Mouse (Mus musculus): ENCODE measurements at regions not wholly inside any gene's neighbourhood (a gene's known extent, or its start where the extent isn't known, plus 50 kb on each side); places are given as distances from the start of the nearest gene placed in this dataset.

GRCm38 (mm10) chr8:92161002-92161401, 196.4 kb upstream of the Irx5 start:
- no peak for ATAC-seq (ENCODE audit: low read depth)
- Histone ChIP-seq H3K9me3 (replicated peaks) (no peaks in the 10 kb centered on the region), H3K4me3 (replicated peaks) (no peak overlapping the region), H3K27ac (no peak overlapping the region), H3K36me3 (no peaks in the 10 kb centered on the region), H3K4me2 (no peak overlapping the region), H3K4me1 (replicated peaks) (no peaks in the 10 kb centered on the region), H3K9ac (no peak overlapping the region), H3K27me3 (no peaks in the 10 kb centered on the region)
- no peak for DNase-seq
- 60% methylated on average over 2 of the region's 2 CpGs for WGBS (ENCODE audit: insufficient replicate concordance)

DNA sequence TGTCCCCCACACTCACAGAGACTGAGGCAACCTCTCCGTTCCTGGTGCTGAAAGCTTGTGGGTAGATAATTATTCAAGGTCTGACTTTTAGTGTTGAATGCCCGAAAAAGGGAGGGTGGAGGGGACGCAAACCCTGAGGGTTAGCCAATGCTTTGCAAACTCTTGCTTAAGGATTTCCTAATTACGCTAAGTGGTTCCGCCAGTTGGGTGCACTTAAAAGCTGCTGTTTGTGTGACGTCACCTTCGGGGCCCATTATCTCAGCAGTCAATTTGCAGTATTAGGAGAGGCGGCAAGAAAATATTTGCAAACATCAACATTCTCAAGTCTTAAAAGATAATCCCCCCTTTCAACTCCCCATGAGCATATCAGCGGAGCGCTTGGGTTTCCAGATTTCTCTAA, 199.2 kb upstream of the Irx5 start:
- H3K4me2 ChIP-seq, result no peak overlapping the region
- no peaks in the 10 kb centered on the region for H3K36me3 ChIP-seq
- ATAC-seq (ENCODE audit: low read depth) (no peak), DNase-seq (no peak)
- H3K4me3 ChIP-seq (replicated peaks), result no peak overlapping the region
- H3K27ac ChIP-seq, result no peak overlapping the region
- no peaks in the 10 kb centered on the region for H3K9me3 ChIP-seq (replicated peaks)
- WGBS (ENCODE audit: insufficient replicate concordance), result 45% methylated on average over 10 of the region's 10 CpGs
- H3K4me1 ChIP-seq (replicated peaks), result no peaks in the 10 kb centered on the region
- H3K27me3 ChIP-seq, result no peaks in the 10 kb centered on the region
- no peak overlapping the region for H3K9ac ChIP-seq

- H3K9ac ChIP-seq, result no peak overlapping the region
- no peak for DNase-seq
- H3K4me3 ChIP-seq (replicated peaks), result no peak overlapping the region
- WGBS (ENCODE audit: insufficient replicate concordance), result 70% methylated on average over 5 of the region's 5 CpGs
- no peaks in the 10 kb centered on the region for H3K9me3 ChIP-seq (replicated peaks)
- no peak overlapping the region for H3K4me2 ChIP-seq
- no peaks in the 10 kb centered on the region for H3K27me3 ChIP-seq
- H3K4me1 ChIP-seq (replicated peaks), result no peaks in the 10 kb centered on the region
- ATAC-seq (ENCODE audit: low read depth), result no peak
- H3K36me3 ChIP-seq, result no peaks in the 10 kb centered on the region
- no peak overlapping the region for H3K27ac ChIP-seq
Measured at GRCm38 (mm10) chr8:92152478-92152877, 204.9 kb upstream of the Irx5 start.

DNA sequence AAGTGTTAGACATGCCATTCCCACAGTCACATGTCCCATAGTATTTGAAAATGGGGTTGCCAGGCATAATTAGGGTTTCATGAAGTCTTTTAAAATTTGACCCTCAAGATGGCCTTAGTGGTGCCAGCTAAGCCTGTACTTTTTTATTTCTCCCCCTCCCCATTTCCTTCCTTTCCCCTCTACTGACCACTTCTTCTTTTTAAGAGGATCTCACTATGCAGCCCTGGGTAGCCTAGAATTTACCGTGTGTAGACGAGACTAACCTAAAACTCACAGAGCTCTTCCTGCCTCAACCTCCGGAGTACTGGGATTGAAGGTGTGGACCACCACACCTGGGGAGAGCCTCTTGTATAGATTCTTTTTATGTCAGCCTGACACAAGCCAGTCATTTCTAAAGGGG, 209.8 kb upstream of the Irx5 start:
- no peaks in the 10 kb centered on the region for H3K9me3 ChIP-seq (replicated peaks)
- WGBS (ENCODE audit: insufficient replicate concordance), result 18% methylated on average over 3 of the region's 3 CpGs
- H3K4me2 ChIP-seq, result no peak overlapping the region
- no peak overlapping the region for H3K4me3 ChIP-seq (replicated peaks)
- ATAC-seq (ENCODE audit: low read depth) (no peak), DNase-seq (no peak)
- H3K27ac ChIP-seq, result no peak overlapping the region
- H3K27me3 ChIP-seq, result no peaks in the 10 kb centered on the region
- H3K4me1 ChIP-seq (replicated peaks), result no peaks in the 10 kb centered on the region
- H3K36me3 ChIP-seq, result no peaks in the 10 kb centered on the region
- no peak overlapping the region for H3K9ac ChIP-seq

GRCm38 (mm10) chr8:92137091-92137882, 220.1 kb upstream of the Irx5 start:
- Histone ChIP-seq H3K4me2 (no peak overlapping the region), H3K27ac (no peak overlapping the region), H3K36me3 (no peaks in the 10 kb centered on the region), H3K27me3 (0 out of 2 replicates have a peak, but pooled peaks cover 3% of the 10 kb centered on the region), H3K9ac (no peak overlapping the region), H3K4me3 (replicated peaks) (no peak overlapping the region), H3K4me1 (replicated peaks) (no peaks in the 10 kb centered on the region), H3K9me3 (replicated peaks) (no peaks in the 10 kb centered on the region)
- 21% methylated on average over 17 of the region's 17 CpGs for WGBS (ENCODE audit: insufficient replicate concordance)
- DNase-seq (no peak), ATAC-seq (ENCODE audit: low read depth) (no peak)

GRCm38 (mm10) chr8:92136413-92136812, 221.0 kb upstream of the Irx5 start:
- Histone ChIP-seq H3K9ac (no peak overlapping the region), H3K4me3 (replicated peaks) (no peak overlapping the region), H3K27ac (no peak overlapping the region), H3K27me3 (0 out of 2 replicates have a peak, but pooled peaks cover 3% of the 10 kb centered on the region), H3K4me2 (no peak overlapping the region), H3K9me3 (replicated peaks) (no peaks in the 10 kb centered on the region), H3K4me1 (replicated peaks) (no peaks in the 10 kb centered on the region), H3K36me3 (no peaks in the 10 kb centered on the region)
- 49% methylated on average over 13 of the region's 13 CpGs for WGBS (ENCODE audit: insufficient replicate concordance)
- DNase-seq, result no peak
- ATAC-seq (ENCODE audit: low read depth), result no peak

DNA sequence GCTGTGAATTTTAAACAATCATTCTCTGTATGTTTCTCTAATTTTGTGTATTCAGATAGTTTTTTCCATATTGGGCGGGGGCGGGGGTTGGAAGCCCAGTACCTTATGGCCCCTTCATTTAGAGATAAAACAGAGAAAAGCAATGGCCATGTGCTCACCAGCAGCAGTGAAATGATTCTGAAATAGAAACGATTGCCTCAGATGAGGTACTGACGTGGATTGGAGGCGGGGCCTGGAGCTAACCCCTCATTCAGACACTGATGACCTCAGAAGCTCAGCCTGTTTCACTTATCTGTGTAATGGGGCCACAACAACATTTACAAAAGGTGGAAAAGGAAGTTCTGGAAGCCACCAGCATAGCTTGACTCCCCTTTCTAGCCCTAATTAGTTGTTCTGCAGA, 223.0 kb upstream of the Irx5 start:
- Histone ChIP-seq H3K4me1 (replicated peaks) (no peaks in the 10 kb centered on the region), H3K27ac (no peak overlapping the region), H3K36me3 (no peaks in the 10 kb centered on the region), H3K4me3 (replicated peaks) (no peak overlapping the region), H3K9ac (no peak overlapping the region), H3K9me3 (replicated peaks) (no peaks in the 10 kb centered on the region), H3K27me3 (0 out of 2 replicates have a peak, but pooled peaks cover 3% of the 10 kb centered on the region), H3K4me2 (no peak overlapping the region)
- DNase-seq (no peak), ATAC-seq (ENCODE audit: low read depth) (no peak)
- WGBS (ENCODE audit: insufficient replicate concordance), result 30% methylated on average over 5 of the region's 5 CpGs

DNA sequence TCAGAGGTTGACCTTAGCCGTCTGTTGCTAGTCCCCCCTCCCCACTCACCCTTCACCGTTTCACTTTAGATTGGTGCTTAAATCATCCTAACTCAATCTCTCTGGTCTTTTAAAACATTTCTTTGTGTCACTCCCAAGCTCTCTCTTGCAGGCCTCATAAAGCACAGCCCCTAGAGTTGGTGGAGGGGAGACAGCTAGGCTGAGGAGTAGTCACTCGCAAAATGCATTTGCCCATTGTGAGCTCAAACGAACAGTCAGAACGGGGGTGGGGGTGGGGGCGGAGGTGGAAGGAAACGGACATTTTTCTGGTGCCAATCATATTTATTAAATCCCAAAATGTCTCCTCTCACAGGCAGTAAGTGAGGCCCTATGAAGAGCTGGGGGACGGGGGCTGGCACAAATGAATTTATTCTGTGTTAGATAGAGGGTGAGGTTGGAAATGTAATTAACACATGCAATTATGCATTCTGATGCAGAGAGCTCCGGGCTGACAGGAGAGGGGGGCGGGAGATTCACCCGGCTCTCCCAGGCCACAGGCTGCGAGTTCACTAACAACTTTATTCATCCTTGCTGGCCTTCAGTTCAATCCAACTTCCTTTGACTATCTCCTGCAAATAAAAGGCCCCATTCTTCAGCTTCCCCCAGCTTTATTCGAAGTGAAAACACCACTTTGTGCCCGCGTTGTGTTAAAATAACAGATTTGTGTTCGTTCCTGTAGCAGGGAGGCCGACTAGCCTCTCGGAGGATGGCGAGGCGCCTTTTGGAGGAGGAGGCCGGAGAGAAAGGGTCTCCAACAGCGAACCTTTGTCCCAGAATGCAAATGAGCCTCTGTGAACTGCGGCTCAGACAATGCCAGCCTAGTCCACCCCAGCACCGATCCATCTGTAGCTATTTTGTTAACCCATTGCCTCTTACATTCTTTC, 223.7 kb upstream of the Irx5 start:
- no peak for ATAC-seq (ENCODE audit: low read depth)
- 0 out of 2 replicates have a peak, but pooled peaks cover 3% of the 10 kb centered on the region for H3K27me3 ChIP-seq
- H3K4me3 ChIP-seq (replicated peaks), result no peak overlapping the region
- H3K9ac ChIP-seq, result no peak overlapping the region
- DNase-seq, result no peak
- no peaks in the 10 kb centered on the region for H3K36me3 ChIP-seq
- WGBS (ENCODE audit: insufficient replicate concordance), result 41% methylated on average over 24 of the region's 24 CpGs
- H3K27ac ChIP-seq, result no peak overlapping the region
- H3K9me3 ChIP-seq (replicated peaks), result no peaks in the 10 kb centered on the region
- no peaks in the 10 kb centered on the region for H3K4me1 ChIP-seq (replicated peaks)
- H3K4me2 ChIP-seq, result no peak overlapping the region

DNA sequence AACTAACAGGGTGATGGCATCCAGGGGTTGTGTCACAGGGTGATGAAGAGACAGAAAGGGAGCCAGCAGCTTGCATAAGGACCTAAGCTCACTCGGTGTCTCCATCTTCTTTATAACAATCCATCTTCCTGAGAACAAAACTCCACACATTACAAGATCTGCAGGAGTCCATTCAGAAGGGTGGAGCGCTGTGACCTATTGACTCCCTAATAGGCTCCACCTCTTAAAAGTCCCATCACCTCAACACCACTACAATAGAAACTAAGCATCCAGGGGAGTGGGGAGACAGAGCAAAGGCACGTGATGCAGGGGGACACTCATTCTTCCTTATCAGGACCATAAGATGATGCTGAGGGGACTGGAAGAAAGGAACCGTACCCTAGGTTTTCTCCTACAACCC, 224.5 kb upstream of the Irx5 start:
- Histone ChIP-seq H3K27ac (no peak overlapping the region), H3K36me3 (no peaks in the 10 kb centered on the region), H3K27me3 (0 out of 2 replicates have a peak, but pooled peaks cover 3% of the 10 kb centered on the region), H3K4me2 (no peak overlapping the region), H3K9ac (no peak overlapping the region), H3K9me3 (replicated peaks) (no peaks in the 10 kb centered on the region), H3K4me1 (replicated peaks) (no peaks in the 10 kb centered on the region), H3K4me3 (replicated peaks) (no peak overlapping the region)
- WGBS (ENCODE audit: insufficient replicate concordance), result 48% methylated on average over 4 of the region's 4 CpGs
- no peak for ATAC-seq (ENCODE audit: low read depth)
- DNase-seq, result no peak

- no peaks in the 10 kb centered on the region for H3K9me3 ChIP-seq (replicated peaks)
- H3K36me3 ChIP-seq, result no peaks in the 10 kb centered on the region
- no peak for ATAC-seq (ENCODE audit: low read depth)
- H3K4me3 ChIP-seq (replicated peaks), result no peak overlapping the region
- H3K9ac ChIP-seq, result no peak overlapping the region
- no peak for DNase-seq
- WGBS (ENCODE audit: insufficient replicate concordance), result 74% methylated on average over 5 of the region's 5 CpGs
- H3K27me3 ChIP-seq, result 0 out of 2 replicates have a peak, but pooled peaks cover 3% of the 10 kb centered on the region
- H3K4me1 ChIP-seq (replicated peaks), result no peaks in the 10 kb centered on the region
- no peak overlapping the region for H3K4me2 ChIP-seq
- no peak overlapping the region for H3K27ac ChIP-seq
Measured at GRCm38 (mm10) chr8:92132526-92132925, 224.9 kb upstream of the Irx5 start.

DNA sequence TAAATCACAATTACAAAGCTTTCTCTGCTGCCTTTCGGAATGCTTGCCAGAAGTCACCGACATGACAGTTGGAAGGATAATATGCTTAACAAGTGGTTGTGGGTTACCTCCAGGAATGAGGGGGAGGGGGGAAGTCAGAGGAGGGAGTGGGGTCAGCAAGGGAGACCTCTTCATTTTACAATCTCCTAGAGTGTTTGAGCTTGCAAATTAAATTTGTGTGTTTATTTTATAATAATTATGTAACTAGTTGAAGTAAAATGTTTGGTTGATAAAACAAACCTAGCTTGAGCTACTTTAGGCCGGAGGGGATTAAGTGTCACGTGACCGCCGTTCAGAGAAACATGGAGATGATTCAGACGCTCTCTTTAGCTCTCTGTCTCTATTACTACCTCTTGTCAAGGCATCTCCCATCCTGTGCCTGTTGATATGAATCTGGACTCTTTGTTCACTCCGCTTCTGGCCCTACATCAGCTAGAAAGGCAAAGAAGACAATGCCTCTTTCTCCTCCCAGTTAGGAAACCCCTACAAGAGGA, 227.3 kb upstream of the Irx5 start:
- Histone ChIP-seq H3K4me3 (replicated peaks) (no peak overlapping the region), H3K27me3 (0 out of 2 replicates have a peak, but pooled peaks cover 3% of the 10 kb centered on the region), H3K36me3 (no peaks in the 10 kb centered on the region), H3K27ac (no peak overlapping the region), H3K9ac (no peak overlapping the region), H3K9me3 (replicated peaks) (no peaks in the 10 kb centered on the region), H3K4me2 (no peak overlapping the region), H3K4me1 (replicated peaks) (no peaks in the 10 kb centered on the region)
- WGBS (ENCODE audit: insufficient replicate concordance), result 60% methylated on average over 8 of the region's 8 CpGs
- ATAC-seq (ENCODE audit: low read depth) (no peak), DNase-seq (no peak)
